Mouse (Mus musculus): ENCODE results near the gene Dnajc24.

The Dnajc24 gene

GRCm38 (mm10) chr2:106002835-106003739, at the start of gene Dnajc24:
Gene Dnajc24, minus strand, starts transcription at chr2:106003549.
- peak; percentile 90 for DNase-seq (ENCODE audit: low read depth)

GRCm38 (mm10) chr2:106046686-106047085, 43.3 kb upstream of the Dnajc24 start:
- no peak for DNase-seq (ENCODE audit: low read depth)

- DNase-seq (ENCODE audit: low read depth): no peak
Observed at GRCm38 (mm10) chr2:106042495-106042894, 39.1 kb upstream of the Dnajc24 start.

GRCm38 (mm10) chr2:106041961-106042360, 38.6 kb upstream of the Dnajc24 start:
- DNase-seq (ENCODE audit: low read depth): no peak

- DNase-seq (ENCODE audit: low read depth): no peak
Observed at GRCm38 (mm10) chr2:106038286-106038685, 34.9 kb upstream of the Dnajc24 start.

GRCm38 (mm10) chr2:106024895-106025294, 21.5 kb upstream of the Dnajc24 start:
- no peak for DNase-seq (ENCODE audit: low read depth)

- DNase-seq (ENCODE audit: low read depth): no peak
Observed at GRCm38 (mm10) chr2:106008415-106008814, 5.1 kb upstream of the Dnajc24 start.

GRCm38 (mm10) chr2:105987999-105988398, 15.3 kb downstream of the Dnajc24 start:
- DNase-seq (ENCODE audit: low read depth): no peak

GRCm38 (mm10) chr2:105987131-105987530, 16.2 kb downstream of the Dnajc24 start:
- no peak for DNase-seq (ENCODE audit: low read depth)

GRCm38 (mm10) chr2:105985206-105985605, 18.1 kb downstream of the Dnajc24 start:
- no peak for DNase-seq (ENCODE audit: low read depth)

- DNase-seq (ENCODE audit: low read depth): no peak
Observed at GRCm38 (mm10) chr2:105978065-105978464, 25.3 kb downstream of the Dnajc24 start.

- no peak for DNase-seq (ENCODE audit: low read depth)
Observed at GRCm38 (mm10) chr2:105973941-105974340, 29.4 kb downstream of the Dnajc24 start.

GRCm38 (mm10) chr2:105963447-105963846, 39.9 kb downstream of the Dnajc24 start:
- no peak for DNase-seq (ENCODE audit: low read depth)

- DNase-seq (ENCODE audit: low read depth): no peak
Observed at GRCm38 (mm10) chr2:105953862-105954261, 49.5 kb downstream of the Dnajc24 start.

GRCm38 (mm10) chr2:105951350-105951940, 51.9 kb downstream of the Dnajc24 start:
- DNase-seq (ENCODE audit: low read depth): no peak

- DNase-seq (ENCODE audit: low read depth): no peak
Observed at GRCm38 (mm10) chr2:105950131-105950530, 53.2 kb downstream of the Dnajc24 start.

- no peak for DNase-seq (ENCODE audit: low read depth)
Observed at GRCm38 (mm10) chr2:105917623-105918346, 85.6 kb downstream of the Dnajc24 start.
